Mouse (Mus musculus) kidney, adult 2 months (tissue): ENCODE data around the gene Dynlrb1.

Source experiments
- CTCF ChIP-seq: fragments of 200-500 bp; conservative IDR thresholded peaks from 2 replicates; pipeline ENCODE4 v1.5.1; 2011; ENCODE audit warnings: low read depth, mild to moderate bottlenecking, control low read depth, low read length, moderate library complexity, mixed read lengths; ENCODE audit not compliant: insufficient read depth, insufficient read length
- POLR2A ChIP-seq: fragments of 200-500 bp; IDR thresholded peaks from one replicate; pipeline ENCODE4 v1.6.1; 2011; ENCODE audit warnings: low read depth, low read length, control low read depth

GRCm38 (mm10) chr2:155246231-155246630 lies 9.9 kb downstream of the Dynlrb1 start:
- TF ChIP-seq CTCF: no peak
- TF ChIP-seq POLR2A: no peak
